Comparison of ENCODE assay signal across 24 mouse cellular contexts in genomic region chr6:3470706-3471105, GRCm38 (mm10). TPM values are rescaled to one million over a fixed set of nuclear protein-coding genes. Genes with fewer than 3 reads are reported as not detected.
A peak's percentile ranks its signal among the peaks of the same experiment; 100 is the strongest.
DNase-seq lines count a peak whose midpoint lies in the region; ATAC-seq and TF ChIP-seq lines count a peak whose summit lies in the region.
"Had no signal": no experiment of that assay in that cellular context is flagged by ENCODE, and none has a peak within 500 bp of the region (broad histone marks: within the 10 kb centered on the region; RNA-seq: fewer than 3 reads in every experiment).

No protein-coding gene starts in this region.

- no peak overlapping the region for H3K27ac ChIP-seq in midbrain, embryonic 11.5 days (ENCODE audit: low read depth, low read length)
- H3K27ac ChIP-seq in midbrain, embryonic 14.5 days (replicated peaks; ENCODE audit: low read depth, low read length): no peak overlapping the region
- H3K27ac ChIP-seq in stomach, postnatal 0 days (replicated peaks): no peak overlapping the region
- H3K27ac ChIP-seq: forebrain, embryonic 10.5 days; forebrain, embryonic 13.5 days; hindbrain, embryonic 12.5 days; hindbrain, embryonic 15.5 days had no signal

- H3K9ac ChIP-seq in midbrain, embryonic 11.5 days (ENCODE audit: low read length): no peak overlapping the region
- H3K9ac ChIP-seq in midbrain, embryonic 14.5 days (replicated peaks; ENCODE audit: low read length): no peak overlapping the region
- no peak overlapping the region for H3K9ac ChIP-seq in stomach, postnatal 0 days (ENCODE audit: low read length)
- H3K9ac ChIP-seq: forebrain, embryonic 13.5 days; hindbrain, embryonic 12.5 days; hindbrain, embryonic 15.5 days had no signal

- TF ChIP-seq EP300 in stomach, postnatal 0 days (optimal IDR thresholded peaks at IDR 0.05): no peak

- H3K4me1 ChIP-seq in midbrain, embryonic 11.5 days (ENCODE audit: control insufficient read depth, insufficient read depth, low read length): no peaks in the 10 kb centered on the region
- no peaks in the 10 kb centered on the region for H3K4me1 ChIP-seq in midbrain, embryonic 14.5 days (ENCODE audit: control insufficient read depth, insufficient read depth, low read length)
- H3K4me1 ChIP-seq in stomach, postnatal 0 days (replicated peaks; ENCODE audit: control insufficient read depth, insufficient read depth): no peaks in the 10 kb centered on the region
- H3K4me1 ChIP-seq: forebrain, embryonic 10.5 days; forebrain, embryonic 13.5 days; hindbrain, embryonic 12.5 days; hindbrain, embryonic 15.5 days had no signal

- H3K4me3 ChIP-seq in midbrain, embryonic 11.5 days (ENCODE audit: low read depth, low read length): no peak overlapping the region
- H3K4me3 ChIP-seq in midbrain, embryonic 14.5 days (replicated peaks; ENCODE audit: low read depth, low read length): no peak overlapping the region
- H3K4me3 ChIP-seq in stomach, postnatal 0 days (ENCODE audit: low read depth, low read length): no peak overlapping the region
- H3K4me3 ChIP-seq: forebrain, embryonic 10.5 days; forebrain, embryonic 13.5 days; hindbrain, embryonic 12.5 days; hindbrain, embryonic 15.5 days had no signal

- H3K9me3 ChIP-seq in midbrain, embryonic 11.5 days (ENCODE audit: control insufficient read depth, low read length): no peaks in the 10 kb centered on the region
- no peaks in the 10 kb centered on the region for H3K9me3 ChIP-seq in midbrain, embryonic 14.5 days (ENCODE audit: control insufficient read depth, low read length)
- no peaks in the 10 kb centered on the region for H3K9me3 ChIP-seq in stomach, postnatal 0 days (ENCODE audit: control insufficient read depth, low read length)
- H3K9me3 ChIP-seq: forebrain, embryonic 10.5 days; forebrain, embryonic 13.5 days; hindbrain, embryonic 12.5 days; hindbrain, embryonic 15.5 days had no signal

- 75% methylated on average over 2 of the region's 2 CpGs for WGBS in midbrain, embryonic 11.5 days
- 72% methylated on average over 2 of the region's 2 CpGs for WGBS in midbrain, embryonic 14.5 days
- WGBS in large intestine, adult 2 months: 22% methylated on average over 2 of the region's 2 CpGs
- WGBS in stomach, postnatal 0 days: 63% methylated on average over 2 of the region's 2 CpGs

- no peak overlapping the region for H3K4me2 ChIP-seq in midbrain, embryonic 11.5 days
- no peak overlapping the region for H3K4me2 ChIP-seq in midbrain, embryonic 14.5 days (ENCODE audit: low read length)
- H3K4me2 ChIP-seq in stomach, postnatal 0 days (replicated peaks; ENCODE audit: low read depth): no peak overlapping the region
- H3K4me2 ChIP-seq: forebrain, embryonic 13.5 days; heart, embryonic 11.5 days; hindbrain, embryonic 12.5 days; hindbrain, embryonic 15.5 days had no signal

- 0 out of 2 replicates have a peak, but pooled peaks have one; percentile 33 for ATAC-seq in midbrain, embryonic 11.5 days (ENCODE audit: low FRiP score)
- ATAC-seq in midbrain, embryonic 14.5 days (ENCODE audit: low FRiP score, low TSS enrichment): no peak
- 0 out of 2 replicates have a peak, but pooled peaks have one; percentile 38 for ATAC-seq in stomach, postnatal 0 days (ENCODE audit: low FRiP score, low TSS enrichment)
- ATAC-seq: activated CD4-positive, CD25-positive, alpha-beta regulatory T cell, adult 4 months; forebrain, embryonic 13.5 days; forebrain, embryonic 16.5 days had no signal

- no peaks in the 10 kb centered on the region for H3K36me3 ChIP-seq in midbrain, embryonic 11.5 days (ENCODE audit: control insufficient read depth, insufficient read depth, low read length)
- no peaks in the 10 kb centered on the region for H3K36me3 ChIP-seq in midbrain, embryonic 14.5 days (ENCODE audit: control insufficient read depth, insufficient read depth, low read length)
- H3K36me3 ChIP-seq in stomach, postnatal 0 days (ENCODE audit: control insufficient read depth, insufficient read depth, low read length): no peaks in the 10 kb centered on the region
- H3K36me3 ChIP-seq: forebrain, embryonic 10.5 days; hindbrain, embryonic 12.5 days; hindbrain, embryonic 15.5 days had no signal

- TF ChIP-seq CTCF in stomach, postnatal 0 days (IDR thresholded peaks at IDR 0.05; ENCODE audit: low read depth): no peak

- no peaks in the 10 kb centered on the region for H3K27me3 ChIP-seq in midbrain, embryonic 11.5 days (ENCODE audit: control insufficient read depth, insufficient read depth, low read length)
- H3K27me3 ChIP-seq in midbrain, embryonic 14.5 days (ENCODE audit: control insufficient read depth, insufficient read depth, low read length): no peaks in the 10 kb centered on the region
- H3K27me3 ChIP-seq in stomach, postnatal 0 days (ENCODE audit: control insufficient read depth, insufficient read depth, low read length): no peaks in the 10 kb centered on the region
- H3K27me3 ChIP-seq: forebrain, embryonic 13.5 days; hindbrain, embryonic 12.5 days; hindbrain, embryonic 15.5 days had no signal

- intact Hi-C loops in left cerebral cortex, postnatal 10 days (cut with DNase I): no loop called here

- no peak for DNase-seq in midbrain, embryonic 11.5 days (ENCODE audit: low spot score, missing footprints)
- DNase-seq in midbrain, embryonic 14.5 days: no peak
- DNase-seq in large intestine, adult 2 months (ENCODE audit: low read depth, low spot score): peak; percentile 69
- DNase-seq in stomach, postnatal 0 days (ENCODE audit: low spot score): no peak
- no peak for DNase-seq in left cerebral cortex, postnatal 10 days (ENCODE audit: extremely low spot score in 1 of 2, low spot score in 2 of 2)
- no peak for DNase-seq in gastrocnemius, postnatal 10 days
- DNase-seq: adrenal gland, adult 8-10 months; adrenal gland, postnatal 25 days; cerebellum, adult 11-12 months; cerebellum, adult 8-10 months; cerebellum, postnatal 10 days; cerebellum, postnatal 36 days; gastrocnemius, postnatal 14 days; heart, adult 11 months had no signal

RNA-seq across cellular contexts. Expression of gene Hepacam2, which starts 27.4 kb away (rescaled TPM):
- 3.3 and 3.8 TPM in 2 replicates for polyA plus RNA-seq in midbrain, embryonic 11.5 days (2014; fragmentation: Nextera tagmentation; extraction: Ambion mirVana)
- 2.5 and 2.9 TPM in 2 replicates for polyA plus RNA-seq in midbrain, embryonic 14.5 days (2014; fragmentation: Nextera tagmentation; extraction: Ambion mirVana)
- 59.0 and 75.1 TPM in 2 replicates for polyA plus RNA-seq in large intestine, adult 2 months (2012; rRNA removed)
- 1.3 and 1.4 TPM in 2 replicates for polyA plus RNA-seq in stomach, postnatal 0 days (2015; fragmentation: Nextera tagmentation; extraction: Ambion mirVana)
- total RNA-seq in left cerebral cortex, postnatal 10 days (2021): under 1 TPM; 0.54 to 0.67 TPM
- total RNA-seq in gastrocnemius, postnatal 10 days (2021): not detected
- total RNA-seq: gastrocnemius, postnatal 14 days; gastrocnemius, postnatal 4 days; hematopoietic stem cell, adult 5-6 weeks had no signal
- polyA plus RNA-seq: heart, postnatal 0 days had no signal

RNA-seq across cellular contexts. Expression of gene Vps50, which starts 27.5 kb away (rescaled TPM):
- polyA plus RNA-seq in midbrain, embryonic 11.5 days (2014; fragmentation: Nextera tagmentation; extraction: Ambion mirVana): 42.1 and 45.6 TPM in 2 replicates
- polyA plus RNA-seq in midbrain, embryonic 14.5 days (2014; fragmentation: Nextera tagmentation; extraction: Ambion mirVana): 51.7 and 59.8 TPM in 2 replicates
- polyA plus RNA-seq in large intestine, adult 2 months (2012; rRNA removed): 3.9 and 4.4 TPM in 2 replicates
- polyA plus RNA-seq in stomach, postnatal 0 days (2015; fragmentation: Nextera tagmentation; extraction: Ambion mirVana): 14.4 and 15.3 TPM in 2 replicates
- total RNA-seq in left cerebral cortex, postnatal 10 days (2021): 10 to 100 TPM; 60.1 to 61.9 TPM
- total RNA-seq in gastrocnemius, postnatal 10 days (2021): 10 to 100 TPM; 15.9 to 17.3 TPM

Comparison
In these comparisons a context has a peak if more than half of its experiments do, and no peak if none do; other contexts are left out.
1. RNA of gene Hepacam2, which starts 27.4 kb away (polyA plus RNA-seq): 59.0 to 75.1 TPM in large intestine, adult 2 months; 3.3 to 3.8 TPM in midbrain, embryonic 11.5 days, 2.5 to 2.9 TPM in midbrain, embryonic 14.5 days and 1.3 to 1.4 TPM in stomach, postnatal 0 days; every median in the first group is over 10 times any median in the second.